Comparison of ENCODE assay signal across 13 mouse cellular contexts in genomic region chrX:49891383-49891782, GRCm38 (mm10).
DNase-seq lines count a peak whose midpoint lies in the region.
"Had no signal": no experiment of that assay in that cellular context is flagged by ENCODE, and none has a peak within 500 bp of the region (broad histone marks: within the 10 kb centered on the region; RNA-seq: fewer than 3 reads in every experiment).

Gene Olfr1322 (minus strand): TSS chrX:49891483.

- peak; percentile 0 for DNase-seq in embryo, embryonic 11 days
- no peak for DNase-seq in embryo, embryonic 9.5 days (ENCODE audit: extremely low spot score)
- DNase-seq: adrenal gland, adult 2 months; adrenal gland, adult 8-10 months; adrenal gland, postnatal 10 days; adrenal gland, postnatal 14 days; adrenal gland, postnatal 25 days; adrenal gland, postnatal 36 days; B cell, adult 2 months; cerebellum, adult 11 months; cerebellum, adult 11-12 months; cerebellum, adult 18-20 months; cerebellum, adult 2 months had no signal
